Mouse (Mus musculus) monocyte, adult 59 days (primary cell): Measurements from ENCODE around the gene Nhsl2. TPM values are rescaled to one million over a fixed set of nuclear protein-coding genes. Genes with fewer than 3 reads are reported as not detected.

Source experiments
- total RNA-seq, 2 experiments: library from RNA; stranded (reverse); gene quantifications; one replicate each; pipeline ENCODE4 v1.2.4; 2023

The Nhsl2 gene
- 10 to 100 TPM; 49.5 to 69.5 TPM for total RNA-seq

DNA sequence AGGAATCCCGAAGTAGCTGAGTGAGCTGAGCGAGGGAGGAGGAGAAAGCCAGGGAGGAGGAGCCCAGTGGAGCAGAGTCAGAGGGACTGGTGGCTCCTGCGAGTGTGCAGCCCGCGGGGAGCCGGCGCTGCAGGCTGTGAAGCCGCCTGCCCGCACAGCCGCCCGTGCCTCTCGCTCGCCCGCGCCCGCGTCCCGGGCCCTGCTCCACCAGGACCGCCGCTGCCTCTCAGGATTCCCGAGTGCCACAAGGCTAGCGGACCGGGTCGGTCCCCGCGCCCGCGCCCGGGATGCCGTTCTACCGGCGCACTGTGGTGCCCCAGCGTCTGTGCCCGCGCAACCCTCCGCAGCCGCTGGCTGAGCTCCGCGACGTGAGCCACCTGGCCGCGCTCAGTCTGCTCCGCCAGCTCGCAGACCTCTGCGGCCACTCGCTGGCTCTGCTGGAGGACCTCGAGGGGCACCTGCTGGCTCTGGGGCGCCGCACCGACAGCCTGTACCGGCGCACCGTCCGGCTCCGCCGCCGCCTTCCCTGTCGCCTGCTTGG lies at the start of gene Nhsl2:
TSS of gene Nhsl2 (plus strand) at position 105 of the 541 bp plus-strand sequence.

DNA sequence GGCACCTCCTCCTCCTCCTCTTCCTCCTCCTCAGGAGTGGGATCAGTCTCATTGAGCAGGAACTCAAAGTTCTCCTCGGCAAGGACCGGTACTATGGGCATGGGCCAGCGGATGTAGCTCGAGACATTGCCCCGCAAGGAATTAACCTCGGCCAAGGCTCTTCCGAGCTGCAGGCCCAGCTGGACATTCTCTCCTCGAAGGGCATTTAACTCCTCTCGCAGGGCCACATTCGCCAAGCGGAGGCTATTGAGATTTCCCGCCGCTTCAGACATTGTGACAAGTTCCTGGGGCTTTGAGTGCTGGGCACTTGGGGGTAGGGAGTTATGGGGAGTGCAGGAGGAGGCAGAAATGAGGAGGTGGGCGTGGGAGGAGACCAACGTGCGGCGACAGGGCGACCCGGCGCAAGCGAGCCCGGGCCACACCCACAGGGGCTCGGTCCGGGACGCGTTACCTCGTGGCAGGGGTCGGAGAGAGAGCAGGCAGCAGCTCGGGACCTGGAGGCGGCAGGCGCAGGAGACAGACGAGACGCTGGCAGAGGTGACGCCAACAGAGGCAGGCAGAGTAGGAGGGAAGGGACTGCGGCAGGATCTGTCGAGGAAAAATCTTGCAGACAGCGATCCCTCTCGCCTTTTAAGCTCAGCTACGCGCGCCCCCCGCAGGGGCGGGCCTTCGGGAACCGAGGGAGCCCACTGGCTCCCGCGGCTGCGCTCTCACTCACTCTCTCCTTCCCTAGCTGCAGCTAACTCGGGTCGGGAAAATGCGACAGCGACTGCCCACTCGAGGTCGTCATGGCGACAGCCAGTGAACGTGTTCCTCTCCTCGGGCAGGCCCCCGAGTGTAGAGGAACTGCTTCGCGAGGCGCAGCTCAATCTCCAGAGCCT lies 221.6 kb downstream of the Nhsl2 start, which contains the start of gene Rtl5:
TSS of gene Rtl5 (minus strand) at position 714 of the 881 bp plus-strand sequence.

DNA sequence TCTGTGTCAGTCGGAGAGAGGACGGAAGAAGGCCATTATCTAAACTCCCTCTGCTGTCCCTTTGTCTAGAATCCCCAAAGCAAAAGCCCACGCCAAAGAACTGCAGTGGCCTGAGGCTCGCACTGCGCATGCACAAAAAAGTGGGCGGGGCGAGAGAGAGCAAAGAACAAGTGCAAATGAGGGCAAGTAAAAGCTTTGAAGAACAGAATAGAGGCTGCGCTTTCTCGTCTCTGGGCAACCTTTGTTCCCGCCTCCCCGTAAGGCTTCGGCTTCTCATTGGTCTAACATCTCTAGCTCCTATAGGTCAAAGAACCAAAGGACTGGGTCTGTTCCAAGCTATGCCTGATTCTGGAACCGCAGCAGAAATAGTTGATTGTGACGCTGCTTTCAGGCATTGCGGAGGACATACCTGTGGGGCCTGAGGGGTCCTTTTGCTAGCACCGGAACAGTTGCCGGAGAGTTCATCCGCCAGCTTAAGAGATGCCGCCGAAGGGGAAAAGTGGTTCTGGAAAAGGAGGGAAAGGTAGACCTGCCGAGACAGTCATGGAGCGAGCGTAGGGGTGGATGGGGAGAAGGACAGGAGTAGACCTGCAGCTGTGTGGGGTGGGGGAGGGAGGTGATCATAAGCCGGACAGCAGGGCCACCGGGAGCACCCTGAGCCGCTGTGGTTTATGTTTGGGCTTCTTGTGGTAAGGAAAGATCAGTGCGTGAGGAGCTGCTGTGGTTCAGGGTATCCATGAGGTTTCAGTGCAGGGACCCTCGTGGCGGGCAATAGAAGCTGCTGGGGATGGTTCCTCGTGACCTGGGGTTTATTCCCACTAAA lies 270.1 kb downstream of the Nhsl2 start, which contains the start of gene Pin4:
TSS of gene Pin4 (plus strand) at position 406 of the 823 bp plus-strand sequence.

Other genes with a start within 250 kb of the Nhsl2 start
- gene Ogt, start 209.3 kb upstream of the Nhsl2 start, total RNA-seq, result 100 to 1,000 TPM; 184 to 194 TPM
- 1 to 10 TPM; 1.8 to 2.3 TPM for gene Cxcr3, start 115.1 kb upstream of the Nhsl2 start, total RNA-seq
- gene Gm4779, start 55.0 kb upstream of the Nhsl2 start, total RNA-seq, result not detected
- not detected for gene 8030474K03Rik, start 54.7 kb upstream of the Nhsl2 start, total RNA-seq
- 10 to 100 TPM; 17.4 to 26.7 TPM for gene Rtl5, start 221.9 kb downstream of the Nhsl2 start, total RNA-seq